Mouse (Mus musculus) CH12.LX (cell line): Measurements from ENCODE around the gene Uqcr11. TPM values are rescaled to one million over a fixed set of nuclear protein-coding genes. Genes with fewer than 3 reads are reported as not detected.
A peak's percentile ranks its signal among the peaks of the same experiment; 100 is the strongest.

Source experiments
- DNase-seq: peaks from one replicate; pipeline ENCODE4 v3.0.0-alpha.2; 2013; ENCODE audit errors: extremely low read depth
- H3K27ac ChIP-seq: 2 replicates; pipeline ENCODE4 v1.5.1; 2012; ENCODE audit warnings: low read depth, mild to moderate bottlenecking, control low read depth, moderate library complexity; ENCODE audit not compliant: insufficient read depth
- H3K27me3 ChIP-seq: replicated peaks from 2 replicates; pipeline ENCODE3; 2012; ENCODE audit warnings: inconsistent platforms
- H3K36me3 ChIP-seq, 2 experiments: replicated peaks in 1 of 2; 2 replicates each; pipeline versions ENCODE3 to v1.6.1; 2012; ENCODE audit warnings: inconsistent platforms in 1 of 2, low read length in 1 of 2, mild to moderate bottlenecking in 1 of 2, mixed read lengths in 1 of 2, moderate library complexity in 1 of 2; ENCODE audit not compliant: control insufficient read depth in 1 of 2, insufficient read depth in 1 of 2
- H3K4me1 ChIP-seq, 2 experiments: 2 replicates each; pipeline ENCODE4 v1.6.1; 2012; ENCODE audit warnings: inconsistent platforms in 1 of 2, moderate library complexity in 1 of 2; ENCODE audit not compliant: insufficient read depth in 2 of 2, control insufficient read depth in 1 of 2
- H3K4me2 ChIP-seq: 2 replicates; pipeline ENCODE4 v1.6.1; 2012; ENCODE audit warnings: low read depth, mild to moderate bottlenecking, control low read depth; ENCODE audit not compliant: poor library complexity, insufficient read depth, severe bottlenecking
- H3K4me3 ChIP-seq, 3 experiments: fragments of 150-350 bp in 1 of 3; sonication (generic) in 1 of 3; replicated peaks in 1 of 3; 2 replicates each; pipeline versions ENCODE3 to v1.5.1; 2011 to 2012; ENCODE audit warnings: low read depth in 2 of 3, low read length in 2 of 3, mild to moderate bottlenecking in 2 of 3, moderate library complexity in 2 of 3, control low read depth in 1 of 3, improper control_type of control experiment in 1 of 3, inconsistent platforms in 1 of 3, mixed read lengths in 1 of 3; ENCODE audit not compliant: poor library complexity in 1 of 3
- H3K79me2 ChIP-seq: replicated peaks from 2 replicates; pipeline ENCODE4 v1.6.1; 2012; ENCODE audit warnings: mild to moderate bottlenecking, moderate library complexity; ENCODE audit not compliant: control insufficient read depth, poor library complexity, insufficient read depth, severe bottlenecking; ENCODE audit errors: extremely low read depth
- H3K9ac ChIP-seq: 2 replicates; pipeline ENCODE4 v1.6.1; 2012; ENCODE audit warnings: low read depth, mild to moderate bottlenecking, control low read depth, moderate library complexity; ENCODE audit not compliant: insufficient read depth
- H3K9me3 ChIP-seq: replicated peaks from 2 replicates; pipeline ENCODE3; 2012; ENCODE audit warnings: low read length, inconsistent platforms, mixed read lengths
- BHLHE40 ChIP-seq: IDR thresholded peaks from 2 replicates; pipeline ENCODE4 v1.6.1; 2011; ENCODE audit warnings: mild to moderate bottlenecking, low read depth, low read length, improper control_type of control experiment
- CHD1 ChIP-seq: IDR thresholded peaks from 2 replicates; pipeline ENCODE4 v1.6.1; 2012; ENCODE audit warnings: low read depth, low read length, improper control_type of control experiment, inconsistent platforms
- CHD2 ChIP-seq: IDR thresholded peaks from 2 replicates; pipeline ENCODE4 v1.6.1; 2011; ENCODE audit warnings: low read length, improper control_type of control experiment
- CTCF ChIP-seq, 2 experiments: IDR thresholded peaks in 1 of 2; conservative IDR thresholded peaks in 1 of 2; 2 replicates each; pipeline ENCODE4 v1.5.1; 2011 to 2012; ENCODE audit warnings: low read depth in 2 of 2, low read length in 2 of 2, improper control_type of control experiment in 1 of 2, inconsistent platforms in 1 of 2, mild to moderate bottlenecking in 1 of 2, moderate library complexity in 1 of 2
- E2F4 ChIP-seq: IDR thresholded peaks from 2 replicates; pipeline ENCODE4 v1.6.1; 2011; ENCODE audit warnings: low read depth, low read length, improper control_type of control experiment; ENCODE audit not compliant: insufficient replicate concordance
- ELF1 ChIP-seq: IDR thresholded peaks from 2 replicates; pipeline ENCODE4 v1.6.1; 2014; ENCODE audit warnings: low read depth, mild to moderate bottlenecking, inconsistent platforms, low read length, improper control_type of control experiment
- EP300 ChIP-seq: IDR thresholded peaks from 2 replicates; pipeline ENCODE4 v1.6.1; 2011; ENCODE audit warnings: low read length, improper control_type of control experiment
- GABPA ChIP-seq: IDR thresholded peaks from 2 replicates; pipeline ENCODE4 v1.6.1; 2012; ENCODE audit warnings: low read depth, low read length, improper control_type of control experiment, inconsistent platforms; ENCODE audit not compliant: insufficient replicate concordance
- IRF4 ChIP-seq: IDR thresholded peaks from 2 replicates; pipeline ENCODE4 v1.6.1; 2014; ENCODE audit warnings: low read depth, mild to moderate bottlenecking, inconsistent platforms, low read length, improper control_type of control experiment
- JUND ChIP-seq: conservative IDR thresholded peaks from 2 replicates; pipeline ENCODE4 v1.6.1; 2011; ENCODE audit warnings: low read depth, low read length, improper control_type of control experiment
- MAX ChIP-seq: IDR thresholded peaks from 2 replicates; pipeline ENCODE4 v1.6.1; 2011; ENCODE audit warnings: low read length, improper control_type of control experiment
- MAZ ChIP-seq: IDR thresholded peaks from 2 replicates; pipeline ENCODE4 v1.6.1; 2012; ENCODE audit warnings: low read depth, mild to moderate bottlenecking, inconsistent platforms, low read length, improper control_type of control experiment, moderate library complexity
- MEF2A ChIP-seq: IDR thresholded peaks from 2 replicates; pipeline ENCODE4 v1.6.1; 2014; ENCODE audit warnings: low read depth, mild to moderate bottlenecking, inconsistent platforms, low read length, improper control_type of control experiment, borderline replicate concordance
- MXI1 ChIP-seq: IDR thresholded peaks from 2 replicates; pipeline ENCODE4 v1.6.1; 2011; ENCODE audit warnings: mild to moderate bottlenecking, low read depth, low read length, improper control_type of control experiment
- MYC ChIP-seq: IDR thresholded peaks from 2 replicates; pipeline ENCODE4 v1.6.1; 2011; ENCODE audit warnings: low read depth, mild to moderate bottlenecking, improper control_type of control experiment, low read length
- NELFE ChIP-seq: IDR thresholded peaks from 2 replicates; pipeline ENCODE4 v1.6.1; 2011; ENCODE audit warnings: low read depth, low read length, improper control_type of control experiment
- NRF1 ChIP-seq: IDR thresholded peaks from 2 replicates; pipeline ENCODE4 v1.6.1; 2014; ENCODE audit warnings: low read depth, mild to moderate bottlenecking, inconsistent platforms, low read length, improper control_type of control experiment, moderate library complexity
- PAX5 ChIP-seq: IDR thresholded peaks from 2 replicates; pipeline ENCODE4 v1.6.1; 2012; ENCODE audit warnings: low read length, inconsistent platforms, mixed read lengths
- POLR2A ChIP-seq: IDR thresholded peaks from 2 replicates; pipeline ENCODE4 v1.6.1; 2011; ENCODE audit warnings: low read depth, mild to moderate bottlenecking, improper control_type of control experiment, low read length
- POLR2AphosphoS2 ChIP-seq: IDR thresholded peaks from 2 replicates; pipeline ENCODE4 v1.6.1; 2011; ENCODE audit warnings: low read depth, low read length, improper control_type of control experiment
- RAD21 ChIP-seq: IDR thresholded peaks from 2 replicates; pipeline ENCODE4 v1.6.1; 2011; ENCODE audit warnings: low read depth, mild to moderate bottlenecking, low read length, improper control_type of control experiment, moderate library complexity
- RCOR1 ChIP-seq: conservative IDR thresholded peaks from 2 replicates; pipeline ENCODE4 v1.6.1; 2012; ENCODE audit warnings: low read depth, mild to moderate bottlenecking, inconsistent platforms, low read length, improper control_type of control experiment
- SIN3A ChIP-seq: IDR thresholded peaks from 2 replicates; pipeline ENCODE4 v1.6.1; 2012; ENCODE audit warnings: low read length, improper control_type of control experiment, inconsistent platforms
- SMC3 ChIP-seq: IDR thresholded peaks from 2 replicates; pipeline ENCODE4 v1.6.1; 2011; ENCODE audit warnings: low read depth, low read length, improper control_type of control experiment
- TBP ChIP-seq: conservative IDR thresholded peaks from 2 replicates; pipeline ENCODE4 v1.6.1; 2011; ENCODE audit warnings: low read depth, low read length, improper control_type of control experiment
- TCF12 ChIP-seq: IDR thresholded peaks from 2 replicates; pipeline ENCODE4 v1.6.1; 2014; ENCODE audit warnings: low read depth, mild to moderate bottlenecking, inconsistent platforms, low read length, improper control_type of control experiment
- UBTF ChIP-seq: IDR thresholded peaks from 2 replicates; pipeline ENCODE4 v1.6.1; 2012; ENCODE audit warnings: low read depth, mild to moderate bottlenecking, inconsistent platforms, low read length, improper control_type of control experiment, moderate library complexity
- USF1 ChIP-seq: IDR thresholded peaks from 2 replicates; pipeline ENCODE4 v1.6.1; 2014; ENCODE audit warnings: low read depth, mild to moderate bottlenecking, inconsistent platforms, low read length, improper control_type of control experiment
- USF2 ChIP-seq: conservative IDR thresholded peaks from 2 replicates; pipeline ENCODE4 v1.6.1; 2011; ENCODE audit warnings: low read depth, low read length, improper control_type of control experiment
- ZC3H11A ChIP-seq: IDR thresholded peaks from 2 replicates; pipeline ENCODE4 v1.6.1; 2012; ENCODE audit warnings: low read depth, mild to moderate bottlenecking, inconsistent platforms, low read length, improper control_type of control experiment
- ZKSCAN1 ChIP-seq: IDR thresholded peaks from 2 replicates; pipeline ENCODE4 v1.6.1; 2012; ENCODE audit warnings: low read depth, inconsistent platforms, low read length, improper control_type of control experiment, borderline replicate concordance
- ZNF384 ChIP-seq: IDR thresholded peaks from 2 replicates; pipeline ENCODE4 v1.6.1; 2012; ENCODE audit warnings: low read depth, low read length, improper control_type of control experiment, inconsistent platforms
- dilution Hi-C: fragments of 300-500 bp; cut with MboI; formaldehyde crosslinking; loops from 2 replicates; pipeline ENCODE4 v1.14.3; 2020; ENCODE audit warnings: low sequenced_read_pairs; ENCODE audit not compliant: extremely low pct_unique_long_range_greater_than_20kb, extremely low pct_ligation_motif_present
- in situ Hi-C: fragments of 300-500 bp; cut with MboI; formaldehyde crosslinking; loops from 3 replicates; pipeline ENCODE4 v1.14.3; 2019; ENCODE audit warnings: low sequenced_read_pairs, low pct_ligation_motif_present, low pct_unique_long_range_greater_than_20kb, mixed read lengths
- polyA plus RNA-seq: library from polyadenylated mRNA; unstranded; fragments of >175 nt; gene quantifications from 2 replicates; pipeline ENCODE4 v1.2.1, GENCODE M21; 2012; ENCODE audit warnings: low read depth; ENCODE audit not compliant: insufficient read length
- total RNA-seq, 2 experiments: library from RNA; depleted of rRNA; stranded (reverse); fragments of 300-350 nt in 1 of 2; fragments of >200 nt in 1 of 2; gene quantifications; 2 replicates each; pipeline ENCODE4 v1.2.3; 2012 to 2014

The Uqcr11 gene
- total and polyA plus RNA-seq, 3 experiments: 206 to 466 (median 444) TPM

GRCm38 (mm10) chr10:80398174-80398535 lies 8.5 kb downstream of the Uqcr11 start:
- Histone ChIP-seq H3K79me2 (peaks cover 18% of the 10 kb centered on the region), H3K27ac (peak overlapping the region; percentile 98)

DNA sequence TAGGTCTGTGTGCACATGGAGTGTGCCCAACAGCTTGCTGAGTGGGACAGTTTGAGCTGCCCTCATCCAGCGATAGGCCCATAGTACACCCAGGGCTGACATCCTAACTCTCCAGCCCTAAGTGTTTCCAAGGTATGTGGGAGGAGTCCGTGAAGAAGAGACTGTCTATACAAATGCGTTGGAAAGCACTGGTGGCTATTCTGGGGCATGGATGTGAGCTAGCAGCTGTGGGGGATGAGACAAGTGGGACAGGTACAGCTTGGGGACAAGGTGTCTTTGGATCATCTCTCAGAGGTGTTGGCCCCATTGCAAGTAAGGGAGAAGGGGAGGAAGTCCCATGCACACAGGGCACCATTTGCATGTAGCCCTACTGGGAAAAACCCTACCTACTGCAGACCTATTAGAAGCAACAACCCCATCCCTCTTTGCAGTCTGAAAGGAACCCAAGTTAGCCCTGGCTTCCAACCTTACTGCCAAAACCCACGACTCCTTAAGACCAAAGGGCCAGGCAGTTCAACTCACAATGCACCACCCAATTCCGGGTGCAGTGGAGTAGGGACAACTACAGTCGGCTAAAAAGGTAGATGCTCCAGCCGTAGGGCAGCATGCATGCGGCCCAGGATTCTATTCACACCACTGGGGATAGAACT lies 9.0 kb downstream of the Uqcr11 start:
- DNase-seq: peak; percentile 82
- dilution Hi-C loops (no loop called here), in situ Hi-C loops (no loop called here)
- Histone ChIP-seq H3K9ac (peak overlapping the region; percentile 96), H3K4me3 (peak overlapping the region; percentile 60 to 63 (median 61)), H3K27ac (peak overlapping the region; percentile 98), H3K36me3 (peaks cover 44 to 56% of the 10 kb centered on the region in 2 experiments), H3K4me1 (peaks cover 18 to 54% of the 10 kb centered on the region in 2 experiments), H3K9me3 (no peaks in the 10 kb centered on the region), H3K27me3 (no peaks in the 10 kb centered on the region), H3K79me2 (peaks cover 18% of the 10 kb centered on the region), H3K4me2 (peak overlapping the region; percentile 68)
- TF ChIP-seq MEF2A: peak; percentile 50
- TF ChIP-seq CHD1: peak; percentile 24; the same call in 1 of the 2 replicates
- no peak; the same call in 1 of the 2 replicates for TF ChIP-seq MXI1
- TF ChIP-seq TBP: peak; percentile 96
- TF ChIP-seq NRF1: no peak; the same call in 1 of the 2 replicates
- no peak for TF ChIP-seq ZC3H11A
- TF ChIP-seq BHLHE40: peak; percentile 57
- TF ChIP-seq RAD21: no peak
- TF ChIP-seq PAX5: no peak
- peak; percentile 12; the same call in 1 of the 2 replicates for TF ChIP-seq MAZ
- TF ChIP-seq NELFE: peak; percentile 76; the same call in 1 of the 2 replicates
- TF ChIP-seq POLR2AphosphoS2: peak; percentile 82
- peak; percentile 94 for TF ChIP-seq POLR2A
- TF ChIP-seq ELF1: peak; percentile 50; the same call in 1 of the 2 replicates
- peak; percentile 38; the same call in 1 of the 2 replicates for TF ChIP-seq ZKSCAN1
- no peak for TF ChIP-seq GABPA
- TF ChIP-seq EP300: peak; percentile 65; the same call in 1 of the 2 replicates
- TF ChIP-seq UBTF: no peak
- no peak for TF ChIP-seq SMC3
- no peak for TF ChIP-seq USF2
- no peak for TF ChIP-seq CTCF (conservative IDR thresholded peaks at IDR 0.05 in 1 of 2, IDR thresholded peaks at IDR 0.05 in 1 of 2; ENCODE audit: low read depth in 2 of 2, low read length in 2 of 2)
- TF ChIP-seq ZNF384: no peak
- peak; percentile 47; the same call in 1 of the 2 replicates for TF ChIP-seq TCF12
- 0 out of 2 replicates have a peak, but pooled peaks have one; percentile 15 for TF ChIP-seq MYC
- TF ChIP-seq SIN3A: peak; percentile 57
- TF ChIP-seq E2F4: no peak
- no peak; the same call in 1 of the 2 replicates for TF ChIP-seq IRF4
- TF ChIP-seq CHD2: no peak
- TF ChIP-seq JUND: no peak
- TF ChIP-seq USF1: no peak
- TF ChIP-seq RCOR1: no peak
- peak; percentile 67; the same call in 1 of the 2 replicates for TF ChIP-seq MAX

More at GRCm38 (mm10) chr10:80398174-80398535, 8.5 kb downstream of the Uqcr11 start:
- Histone ChIP-seq H3K9ac (peak overlapping the region; percentile 96), H3K36me3 (peaks cover 44 to 56% of the 10 kb centered on the region in 2 experiments), H3K4me2 (peak overlapping the region; percentile 68), H3K4me1 (peaks cover 18 to 53% of the 10 kb centered on the region in 2 experiments), H3K4me3 (peak overlapping the region; percentile 61 to 78 (median 63)), H3K9me3 (peaks cover 1% of the 10 kb centered on the region), H3K27me3 (no peaks in the 10 kb centered on the region)
- TF ChIP-seq ZNF384: peak; percentile 87
- TF ChIP-seq RCOR1: no peak
- in situ Hi-C loops: no loop called here
- DNase-seq: no peak
- dilution Hi-C loops: no loop called here
